Mouse (Mus musculus): Measurements from ENCODE around the gene Cactin. TPM values are rescaled to one million over a fixed set of nuclear protein-coding genes. Genes with fewer than 3 reads are reported as not detected.
A peak's percentile ranks its signal among the peaks of the same experiment; 100 is the strongest.

The Cactin gene
- total and polyA plus RNA-seq, 2 experiments from 2014 or later: 13.7 to 14.3 TPM

GRCm38 (mm10) chr10:81284189-81284588 lies 36.7 kb upstream of the Cactin start:
- Histone ChIP-seq H3K4me3 (ENCODE audit: low read depth, low read length) (no peak overlapping the region), H3K9ac (replicated peaks; ENCODE audit: low read depth, low read length) (no peak overlapping the region), H3K9me3 (replicated peaks; ENCODE audit: control insufficient read depth, low read length) (no peaks in the 10 kb centered on the region), H3K36me3 (replicated peaks; ENCODE audit: control insufficient read depth, insufficient read depth, low read length) (no peaks in the 10 kb centered on the region), H3K4me2 (ENCODE audit: low read depth, low read length) (no peak overlapping the region), H3K27ac (ENCODE audit: low read depth) (no peak overlapping the region), H3K4me1 (ENCODE audit: control insufficient read depth, insufficient read depth) (0 out of 2 replicates have a peak, but pooled peaks cover 4% of the 10 kb centered on the region), H3K27me3 (ENCODE audit: control insufficient read depth, insufficient read depth, low read length) (peaks cover 45% of the 10 kb centered on the region)
- TF ChIP-seq CTCF (IDR thresholded peaks at IDR 0.05; ENCODE audit: low read depth): no peak
- no peak for TF ChIP-seq EP300 (IDR thresholded peaks at IDR 0.05; ENCODE audit: low read depth)
- DNase-seq (ENCODE audit: low spot score): no peak
- WGBS: 55% methylated on average over 6 of the region's 6 CpGs
- no peak for ATAC-seq (ENCODE audit: insufficient read depth, low read depth)

DNA sequence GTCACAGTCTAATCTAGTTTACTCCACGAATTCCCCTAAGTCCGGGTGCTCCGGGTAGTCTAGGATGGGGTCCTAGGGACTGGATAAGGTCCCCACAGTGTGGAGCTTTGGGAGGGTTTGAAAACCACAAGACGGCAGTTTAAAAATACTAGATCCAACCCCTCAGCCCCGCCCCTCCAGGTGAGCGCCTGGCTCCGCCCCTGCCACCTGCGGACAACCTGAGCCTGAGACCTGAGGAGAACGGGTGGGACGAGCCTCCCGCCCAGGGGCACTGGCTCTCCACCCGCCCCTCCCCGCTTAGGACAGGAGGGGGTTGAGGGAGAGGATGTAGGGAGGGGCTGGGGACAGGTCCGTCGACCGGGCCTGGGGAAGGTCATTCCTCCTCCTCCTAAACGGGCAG lies 36.2 kb upstream of the Cactin start:
- no peaks in the 10 kb centered on the region for H3K36me3 ChIP-seq (replicated peaks; ENCODE audit: control insufficient read depth, insufficient read depth, low read length)
- TF ChIP-seq CTCF (IDR thresholded peaks at IDR 0.05; ENCODE audit: low read depth) (no peak), EP300 (IDR thresholded peaks at IDR 0.05; ENCODE audit: low read depth) (no peak)
- no peak overlapping the region for H3K27ac ChIP-seq (ENCODE audit: low read depth)
- H3K27me3 ChIP-seq (ENCODE audit: control insufficient read depth, insufficient read depth, low read length): peaks cover 46% of the 10 kb centered on the region
- H3K9me3 ChIP-seq (replicated peaks; ENCODE audit: control insufficient read depth, low read length): no peaks in the 10 kb centered on the region
- WGBS: 17% methylated on average over 17 of the region's 17 CpGs
- H3K4me1 ChIP-seq (ENCODE audit: control insufficient read depth, insufficient read depth): 0 out of 2 replicates have a peak, but pooled peaks cover 4% of the 10 kb centered on the region
- no peak for DNase-seq (ENCODE audit: low spot score)
- H3K9ac ChIP-seq (replicated peaks; ENCODE audit: low read depth, low read length): no peak overlapping the region
- no peak overlapping the region for H3K4me2 ChIP-seq (ENCODE audit: low read depth, low read length)
- peak overlapping the region; percentile 48; the same call in 1 of the 2 replicates for H3K4me3 ChIP-seq (ENCODE audit: low read depth, low read length)
- no peak for ATAC-seq (ENCODE audit: insufficient read depth, low read depth)

DNA sequence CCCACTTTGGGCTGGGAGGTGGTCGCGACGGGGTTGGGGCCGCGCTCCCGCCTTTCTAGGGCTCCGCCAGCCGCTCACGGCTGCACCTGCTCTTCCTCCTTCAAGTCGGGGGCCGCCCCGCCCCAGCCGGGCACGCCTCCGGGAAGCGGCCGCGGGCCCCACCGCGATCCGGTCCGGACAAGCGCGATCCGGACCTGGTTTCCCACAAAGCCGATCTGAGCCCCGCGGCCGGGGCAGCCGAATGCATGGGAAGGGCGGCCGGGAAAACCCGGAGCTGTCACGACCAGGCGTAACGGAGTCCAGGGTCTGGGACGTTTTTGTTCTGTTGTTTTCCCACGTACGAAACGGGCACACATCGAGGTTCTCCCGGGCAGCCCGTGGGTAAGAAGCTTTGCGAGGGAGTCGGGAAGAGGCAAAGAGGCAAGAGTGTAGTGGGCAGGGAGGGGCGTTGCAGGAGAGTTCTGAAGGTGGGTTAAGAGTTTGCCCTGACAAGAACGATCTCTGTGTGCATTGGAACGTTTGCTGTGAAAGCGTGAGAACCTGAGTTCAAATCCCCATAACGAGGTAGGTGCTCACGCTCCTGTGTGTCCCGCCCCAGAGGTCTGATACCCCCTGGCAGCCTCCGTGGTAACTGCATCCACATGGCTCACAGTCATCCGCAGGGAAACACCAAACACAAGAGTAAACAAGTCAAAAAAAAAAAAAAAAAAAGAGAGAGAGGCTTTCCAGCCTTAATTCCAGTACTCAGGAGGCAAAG lies 35.0 kb upstream of the Cactin start:
- ATAC-seq (ENCODE audit: insufficient read depth, low read depth): peak; percentile 81
- peaks cover 45% of the 10 kb centered on the region for H3K27me3 ChIP-seq (ENCODE audit: control insufficient read depth, insufficient read depth, low read length)
- H3K4me2 ChIP-seq (ENCODE audit: low read depth, low read length): peak overlapping the region; percentile 84

GRCm38 (mm10) chr10:81286586-81286985 lies 34.3 kb upstream of the Cactin start:
- 43% methylated on average over 6 of the region's 6 CpGs for WGBS
- ATAC-seq (ENCODE audit: insufficient read depth, low read depth) (no peak), DNase-seq (ENCODE audit: low spot score) (no peak)
- no peak overlapping the region for H3K4me3 ChIP-seq (ENCODE audit: low read depth, low read length)
- no peak overlapping the region for H3K4me2 ChIP-seq (ENCODE audit: low read depth, low read length)
- 0 out of 2 replicates have a peak, but pooled peaks cover 7% of the 10 kb centered on the region for H3K4me1 ChIP-seq (ENCODE audit: control insufficient read depth, insufficient read depth)
- no peaks in the 10 kb centered on the region for H3K36me3 ChIP-seq (replicated peaks; ENCODE audit: control insufficient read depth, insufficient read depth, low read length)
- no peak overlapping the region for H3K9ac ChIP-seq (replicated peaks; ENCODE audit: low read depth, low read length)
- TF ChIP-seq CTCF (IDR thresholded peaks at IDR 0.05; ENCODE audit: low read depth) (no peak), EP300 (IDR thresholded peaks at IDR 0.05; ENCODE audit: low read depth) (no peak)
- no peak overlapping the region for H3K27ac ChIP-seq (ENCODE audit: low read depth)
- no peaks in the 10 kb centered on the region for H3K9me3 ChIP-seq (replicated peaks; ENCODE audit: control insufficient read depth, low read length)
- H3K27me3 ChIP-seq (ENCODE audit: control insufficient read depth, insufficient read depth, low read length): peaks cover 40% of the 10 kb centered on the region

More for the DNA sequence above, 35.0 kb upstream of the Cactin start:
- Histone ChIP-seq H3K27ac (ENCODE audit: low read depth) (no peak overlapping the region), H3K9me3 (replicated peaks; ENCODE audit: control insufficient read depth, low read length) (no peaks in the 10 kb centered on the region), H3K4me3 (ENCODE audit: low read depth, low read length) (peak overlapping the region; percentile 48), H3K36me3 (replicated peaks; ENCODE audit: control insufficient read depth, insufficient read depth, low read length) (no peaks in the 10 kb centered on the region), H3K4me1 (ENCODE audit: control insufficient read depth, insufficient read depth) (0 out of 2 replicates have a peak, but pooled peaks cover 7% of the 10 kb centered on the region), H3K9ac (replicated peaks; ENCODE audit: low read depth, low read length) (peak overlapping the region; percentile 35; the same call in 1 of the 2 replicates)
- peak; percentile 83 for DNase-seq (ENCODE audit: low spot score)
- TF ChIP-seq EP300 (IDR thresholded peaks at IDR 0.05; ENCODE audit: low read depth) (peak; percentile 87), CTCF (IDR thresholded peaks at IDR 0.05; ENCODE audit: low read depth) (peak; percentile 3; the same call in 1 of the 2 replicates)
- 2% methylated on average over 53 of the region's 54 CpGs for WGBS

DNA sequence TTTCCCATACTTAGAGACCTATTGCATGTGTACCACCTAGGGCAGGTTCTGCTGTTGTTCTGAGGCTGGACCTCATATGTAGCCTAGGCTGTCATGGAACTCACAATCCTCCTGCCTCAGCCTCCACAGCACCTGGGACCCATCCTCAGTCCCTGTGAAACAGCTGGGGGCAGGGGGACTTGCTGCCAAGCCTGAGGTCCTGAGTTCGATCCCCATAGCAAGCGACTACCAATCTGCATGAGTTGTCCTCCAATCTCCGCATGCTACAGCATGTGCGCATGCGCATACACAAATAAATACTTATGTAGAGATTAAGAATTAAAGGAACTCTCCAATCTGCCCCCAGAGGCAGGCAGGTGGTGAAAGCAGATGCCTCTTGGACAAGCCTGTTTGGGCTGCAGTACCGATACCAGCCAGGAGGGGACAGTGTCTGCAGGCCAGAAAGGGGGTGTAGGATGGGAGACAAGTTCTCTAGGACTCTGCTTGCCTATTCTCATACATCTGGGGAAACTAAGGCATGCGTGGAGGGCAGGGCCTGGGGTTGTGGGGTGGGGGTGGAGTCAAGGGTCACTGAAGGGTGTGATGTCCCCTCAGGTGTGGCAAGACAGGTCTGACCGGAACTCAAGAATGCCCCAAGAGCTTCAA lies 33.3 kb upstream of the Cactin start:
- ATAC-seq (ENCODE audit: insufficient read depth, low read depth) (no peak), DNase-seq (ENCODE audit: low spot score) (no peak)
- H3K27me3 ChIP-seq (ENCODE audit: control insufficient read depth, insufficient read depth, low read length): peaks cover 40% of the 10 kb centered on the region
- H3K4me3 ChIP-seq (ENCODE audit: low read depth, low read length): no peak overlapping the region
- no peak overlapping the region for H3K27ac ChIP-seq (ENCODE audit: low read depth)
- 0 out of 2 replicates have a peak, but pooled peaks cover 7% of the 10 kb centered on the region for H3K4me1 ChIP-seq (ENCODE audit: control insufficient read depth, insufficient read depth)
- no peaks in the 10 kb centered on the region for H3K9me3 ChIP-seq (replicated peaks; ENCODE audit: control insufficient read depth, low read length)
- WGBS: 57% methylated on average over 8 of the region's 8 CpGs
- H3K4me2 ChIP-seq (ENCODE audit: low read depth, low read length): no peak overlapping the region
- no peaks in the 10 kb centered on the region for H3K36me3 ChIP-seq (replicated peaks; ENCODE audit: control insufficient read depth, insufficient read depth, low read length)
- TF ChIP-seq CTCF (IDR thresholded peaks at IDR 0.05; ENCODE audit: low read depth) (peak; percentile 82), EP300 (IDR thresholded peaks at IDR 0.05; ENCODE audit: low read depth) (no peak)
- H3K9ac ChIP-seq (replicated peaks; ENCODE audit: low read depth, low read length): no peak overlapping the region

All from heart, postnatal 0 days (tissue).